Mouse (Mus musculus): ENCODE measurements around the gene Ppil6. TPM values are rescaled to one million over a fixed set of nuclear protein-coding genes. Genes with fewer than 3 reads are reported as not detected.

The Ppil6 gene
- polyA plus RNA-seq, 1 experiment from 2014 or later: 0.84 TPM

DNA sequence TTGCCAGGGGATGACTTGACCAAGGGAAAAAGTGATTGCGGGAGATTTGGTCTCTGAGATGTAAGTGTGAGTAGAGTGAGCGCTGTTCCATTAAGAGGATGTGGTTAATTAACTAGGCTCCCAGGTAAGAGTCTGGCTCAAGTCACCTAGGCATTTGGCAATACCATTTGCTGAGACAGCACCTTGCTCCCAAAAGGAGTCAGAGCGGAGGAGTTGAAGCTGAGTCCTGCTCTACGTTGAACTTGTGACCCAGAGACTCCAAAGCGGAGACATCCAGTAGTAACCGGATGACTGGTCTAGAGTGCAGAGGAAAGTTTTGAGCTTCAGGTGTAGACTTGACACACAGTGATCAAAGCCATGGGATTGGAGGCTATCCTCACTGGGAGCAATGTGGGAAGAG, 51.8 kb downstream of the Ppil6 start:
- Histone ChIP-seq H3K27me3 (no peaks in the 10 kb centered on the region), H3K4me2 (replicated peaks) (no peak overlapping the region), H3K9me3 (no peaks in the 10 kb centered on the region), H3K9ac (no peak overlapping the region), H3K36me3 (peaks cover 19% of the 10 kb centered on the region), H3K4me1 (peaks cover 8% of the 10 kb centered on the region), H3K4me3 (no peak overlapping the region), H3K27ac (no peak overlapping the region)
- ATAC-seq (ENCODE audit: low FRiP score, low read depth): no peak
- WGBS: 92% methylated on average over 6 of the region's 6 CpGs

GRCm38 (mm10) chr10:41543439-41543838, 53.2 kb downstream of the Ppil6 start:
- no peak for ATAC-seq (ENCODE audit: low FRiP score, low read depth)
- Histone ChIP-seq H3K4me3 (no peak overlapping the region), H3K4me1 (peaks cover 8% of the 10 kb centered on the region), H3K27ac (no peak overlapping the region), H3K27me3 (no peaks in the 10 kb centered on the region), H3K9ac (no peak overlapping the region), H3K4me2 (replicated peaks) (no peak overlapping the region), H3K9me3 (no peaks in the 10 kb centered on the region), H3K36me3 (peaks cover 8% of the 10 kb centered on the region)
- WGBS: 84% methylated on average over 4 of the region's 4 CpGs

DNA sequence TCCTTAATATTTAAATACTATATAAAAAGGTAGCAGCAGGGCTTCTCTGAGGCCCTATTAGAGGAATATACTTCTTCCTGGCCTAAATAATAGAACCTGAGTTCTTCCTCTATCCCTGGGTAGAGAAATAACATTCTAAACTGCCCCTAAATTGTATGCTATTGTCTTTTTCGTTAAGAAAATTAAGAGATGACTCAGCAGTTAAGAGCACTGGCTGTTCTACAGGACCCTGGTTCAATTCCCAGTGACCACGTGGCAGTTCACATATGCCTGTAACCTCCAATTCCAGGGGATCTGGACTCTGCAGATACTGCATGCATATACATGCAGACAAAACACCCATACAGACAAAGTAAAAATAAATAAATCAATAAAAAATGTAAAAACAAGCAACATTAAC, 53.6 kb downstream of the Ppil6 start:
- Histone ChIP-seq H3K4me3 (no peak overlapping the region), H3K4me2 (replicated peaks) (no peak overlapping the region), H3K9me3 (no peaks in the 10 kb centered on the region), H3K27me3 (no peaks in the 10 kb centered on the region), H3K36me3 (peaks cover 7% of the 10 kb centered on the region), H3K9ac (no peak overlapping the region), H3K4me1 (peaks cover 8% of the 10 kb centered on the region), H3K27ac (no peak overlapping the region)
- WGBS: 70% methylated on average over 2 of the region's 2 CpGs
- no peak for ATAC-seq (ENCODE audit: low FRiP score, low read depth)

GRCm38 (mm10) chr10:41544481-41545190, 54.4 kb downstream of the Ppil6 start:
- ATAC-seq (ENCODE audit: low FRiP score, low read depth): no peak
- Histone ChIP-seq H3K27ac (no peak overlapping the region), H3K4me1 (peaks cover 8% of the 10 kb centered on the region), H3K27me3 (no peaks in the 10 kb centered on the region), H3K9me3 (peaks cover 5% of the 10 kb centered on the region), H3K4me3 (no peak overlapping the region), H3K9ac (no peak overlapping the region), H3K36me3 (peaks cover 4% of the 10 kb centered on the region), H3K4me2 (replicated peaks) (no peak overlapping the region)
- WGBS: 5% methylated on average over 7 of the region's 7 CpGs

DNA sequence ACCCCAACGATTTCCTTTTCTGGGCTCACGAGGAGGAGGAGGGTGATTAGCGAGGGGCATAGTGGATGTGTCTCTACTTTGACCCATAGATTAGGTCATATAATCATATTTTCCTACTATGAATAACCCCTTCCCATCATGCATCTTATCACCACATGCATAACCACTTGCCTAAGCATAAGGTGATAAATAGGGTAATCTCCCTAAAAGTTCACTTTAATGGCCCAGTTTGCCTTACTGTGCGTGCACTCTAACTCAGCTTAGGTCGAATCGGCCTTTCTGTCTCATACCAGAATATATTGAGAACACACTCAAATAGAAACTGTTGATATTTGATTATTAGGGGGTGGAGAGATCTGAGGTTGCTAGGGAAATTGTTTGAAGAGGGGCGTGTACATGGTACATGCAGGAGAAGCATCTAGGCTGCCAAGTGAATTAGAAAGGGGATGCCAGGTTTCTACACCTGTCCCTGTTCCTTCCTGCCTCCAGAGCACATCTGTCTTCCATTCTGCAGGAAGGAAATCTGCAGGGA, 55.1 kb downstream of the Ppil6 start:
- Histone ChIP-seq H3K27ac (no peak overlapping the region), H3K4me2 (replicated peaks) (no peak overlapping the region), H3K9me3 (peaks cover 5% of the 10 kb centered on the region), H3K36me3 (peaks cover 4% of the 10 kb centered on the region), H3K27me3 (no peaks in the 10 kb centered on the region), H3K9ac (no peak overlapping the region), H3K4me3 (no peak overlapping the region), H3K4me1 (peaks cover 8% of the 10 kb centered on the region)
- 58% methylated on average over 7 of the region's 7 CpGs for WGBS
- ATAC-seq (ENCODE audit: low FRiP score, low read depth): no peak

DNA sequence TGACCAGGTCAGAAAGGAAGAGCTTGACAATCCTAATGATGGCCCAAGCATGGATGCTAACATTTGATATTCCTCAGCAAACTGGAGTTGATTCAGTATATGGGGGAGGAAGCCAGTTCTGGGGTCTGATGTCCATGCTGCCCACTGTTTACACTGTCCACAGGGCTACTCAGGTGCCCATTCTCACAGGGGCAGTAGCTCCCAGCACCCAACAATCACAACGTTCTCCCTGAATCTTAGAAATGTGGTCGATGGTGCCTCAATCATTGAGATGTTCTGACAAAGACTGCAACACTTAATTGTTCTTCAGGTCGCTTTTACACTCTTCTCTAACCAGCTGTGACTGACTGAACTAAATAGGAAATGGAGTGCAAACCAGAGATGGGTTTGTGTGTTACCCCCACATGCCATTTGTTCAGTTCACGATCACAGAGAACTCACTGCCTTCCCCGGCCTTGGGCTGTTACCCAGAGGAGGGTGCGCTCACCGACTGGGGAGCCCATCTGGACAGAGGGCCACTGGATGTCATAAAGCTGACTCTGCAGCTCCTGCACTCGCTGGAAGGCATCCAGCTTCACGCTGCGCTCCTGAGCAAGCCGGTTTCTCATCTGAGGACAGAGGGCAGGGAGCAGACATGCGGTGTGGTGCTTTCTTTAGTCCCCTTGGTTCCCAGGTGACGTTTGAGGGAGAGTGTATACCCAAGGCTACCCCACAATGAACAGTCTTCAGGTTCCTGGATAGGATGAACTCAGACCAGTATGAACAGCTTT, 56.3 kb downstream of the Ppil6 start:
- peaks cover 5% of the 10 kb centered on the region for H3K9me3 ChIP-seq
- H3K4me1 ChIP-seq: peaks cover 15% of the 10 kb centered on the region
- 43% methylated on average over 13 of the region's 13 CpGs for WGBS
- ATAC-seq (ENCODE audit: low FRiP score, low read depth): no peak
- no peak overlapping the region for H3K9ac ChIP-seq
- no peak overlapping the region for H3K27ac ChIP-seq
- H3K4me3 ChIP-seq: no peak overlapping the region
- H3K27me3 ChIP-seq: no peaks in the 10 kb centered on the region
- H3K36me3 ChIP-seq: peaks cover 4% of the 10 kb centered on the region
- no peak overlapping the region for H3K4me2 ChIP-seq (replicated peaks)

- no peak for ATAC-seq (ENCODE audit: low FRiP score, low read depth)
- no peak overlapping the region for H3K4me2 ChIP-seq (replicated peaks)
- no peaks in the 10 kb centered on the region for H3K27me3 ChIP-seq
- no peak overlapping the region for H3K27ac ChIP-seq
- H3K9ac ChIP-seq: peak overlapping the region; percentile 13; the same call in 1 of the 2 replicates
- 60% methylated on average over 7 of the region's 7 CpGs for WGBS
- peaks cover 4% of the 10 kb centered on the region for H3K36me3 ChIP-seq
- peaks cover 5% of the 10 kb centered on the region for H3K9me3 ChIP-seq
- H3K4me1 ChIP-seq: peaks cover 28% of the 10 kb centered on the region
- H3K4me3 ChIP-seq: no peak overlapping the region
Measured at GRCm38 (mm10) chr10:41550711-41551110, 60.5 kb downstream of the Ppil6 start.

- 25% methylated on average over 3 of the region's 3 CpGs for WGBS
- peaks cover 5% of the 10 kb centered on the region for H3K9me3 ChIP-seq
Measured at GRCm38 (mm10) chr10:41552319-41552718, 62.1 kb downstream of the Ppil6 start.

DNA sequence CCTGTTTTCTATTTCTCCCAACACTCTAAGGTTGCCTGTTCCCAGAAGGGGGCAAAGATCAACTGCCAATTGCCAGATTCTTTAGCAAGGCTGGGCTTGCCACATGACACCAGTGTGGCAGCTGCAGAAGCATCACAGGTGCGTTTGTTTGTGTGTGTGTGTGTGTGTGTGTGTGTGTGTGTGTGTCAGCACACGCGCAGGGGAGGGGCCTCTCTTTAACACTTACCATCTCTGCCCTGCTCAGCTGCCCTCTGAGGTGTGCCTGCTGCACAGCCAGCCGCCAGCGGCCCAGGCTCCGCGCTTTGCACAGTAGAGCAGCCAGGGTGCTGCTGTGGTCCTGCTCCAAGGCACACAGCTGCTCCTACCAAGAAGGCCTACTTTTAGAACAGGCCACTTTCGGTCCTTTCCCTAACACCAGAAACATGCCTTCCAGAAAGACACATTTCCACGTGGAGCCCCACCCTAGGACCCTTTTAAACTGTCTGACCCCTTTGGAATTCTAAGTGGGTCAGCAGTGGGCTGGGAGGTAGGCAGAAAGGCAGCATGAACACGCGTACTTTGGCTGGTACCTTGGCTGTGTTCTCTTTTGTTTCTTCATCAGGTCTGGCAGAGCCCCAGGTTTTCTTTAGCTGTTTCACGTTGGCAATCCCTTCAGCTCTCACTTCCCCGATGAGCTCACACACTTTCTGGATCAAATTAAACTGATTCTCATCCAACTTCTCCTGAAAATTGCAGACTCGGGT, 62.8 kb downstream of the Ppil6 start:
- ATAC-seq (ENCODE audit: low FRiP score, low read depth): peak; percentile 86
- Histone ChIP-seq H3K27me3 (no peaks in the 10 kb centered on the region), H3K4me3 (no peak overlapping the region), H3K4me1 (peaks cover 28% of the 10 kb centered on the region), H3K27ac (peak overlapping the region; percentile 67), H3K4me2 (replicated peaks) (0 out of 2 replicates have a peak overlapping the region, but pooled peaks have one; percentile 4), H3K36me3 (peaks cover 4% of the 10 kb centered on the region), H3K9me3 (peaks cover 5% of the 10 kb centered on the region), H3K9ac (no peak overlapping the region; the same call in 1 of the 2 replicates)
- WGBS: 26% methylated on average over 14 of the region's 14 CpGs

More at GRCm38 (mm10) chr10:41552319-41552718, 62.1 kb downstream of the Ppil6 start:
- Histone ChIP-seq H3K4me1 (peaks cover 28% of the 10 kb centered on the region), H3K36me3 (peaks cover 4% of the 10 kb centered on the region), H3K27ac (peak overlapping the region; percentile 3; the same call in 1 of the 2 replicates), H3K9ac (no peak overlapping the region), H3K4me3 (no peak overlapping the region), H3K27me3 (no peaks in the 10 kb centered on the region), H3K4me2 (replicated peaks) (no peak overlapping the region)
- ATAC-seq (ENCODE audit: low FRiP score, low read depth): no peak

GRCm38 (mm10) chr10:41553711-41554110, 63.5 kb downstream of the Ppil6 start:
- H3K4me3 ChIP-seq: no peak overlapping the region
- H3K4me2 ChIP-seq (replicated peaks): no peak overlapping the region
- H3K27me3 ChIP-seq: no peaks in the 10 kb centered on the region
- peaks cover 5% of the 10 kb centered on the region for H3K9me3 ChIP-seq
- peaks cover 4% of the 10 kb centered on the region for H3K36me3 ChIP-seq
- ATAC-seq (ENCODE audit: low FRiP score, low read depth): no peak
- H3K27ac ChIP-seq: no peak overlapping the region
- H3K4me1 ChIP-seq: peaks cover 28% of the 10 kb centered on the region
- WGBS: 73% methylated on average over 4 of the region's 4 CpGs
- no peak overlapping the region for H3K9ac ChIP-seq

GRCm38 (mm10) chr10:41555081-41555480, 64.8 kb downstream of the Ppil6 start:
- no peaks in the 10 kb centered on the region for H3K36me3 ChIP-seq
- no peak overlapping the region for H3K27ac ChIP-seq
- 78% methylated on average over 3 of the region's 3 CpGs for WGBS
- H3K4me2 ChIP-seq (replicated peaks): no peak overlapping the region
- no peaks in the 10 kb centered on the region for H3K27me3 ChIP-seq
- no peak overlapping the region for H3K9ac ChIP-seq
- 0 out of 2 replicates have a peak, but pooled peaks cover 5% of the 10 kb centered on the region for H3K9me3 ChIP-seq
- peaks cover 28% of the 10 kb centered on the region for H3K4me1 ChIP-seq
- H3K4me3 ChIP-seq: no peak overlapping the region
- no peak for ATAC-seq (ENCODE audit: low FRiP score, low read depth)

GRCm38 (mm10) chr10:41558401-41558800, 68.2 kb downstream of the Ppil6 start:
- H3K4me3 ChIP-seq: no peak overlapping the region
- H3K4me1 ChIP-seq: peaks cover 4% of the 10 kb centered on the region
- no peaks in the 10 kb centered on the region for H3K36me3 ChIP-seq
- ATAC-seq (ENCODE audit: low FRiP score, low read depth): no peak
- H3K4me2 ChIP-seq (replicated peaks): no peak overlapping the region
- 88% methylated on average over 1 of the region's 1 CpGs for WGBS
- H3K9ac ChIP-seq: no peak overlapping the region
- no peaks in the 10 kb centered on the region for H3K27me3 ChIP-seq
- no peak overlapping the region for H3K27ac ChIP-seq
- H3K9me3 ChIP-seq: peaks cover 14% of the 10 kb centered on the region; the same call in 1 of the 2 replicates
